Mouse (Mus musculus) CH12.LX (cell line): Measurements from ENCODE around the gene Card10. TPM values are rescaled to one million over a fixed set of nuclear protein-coding genes. Genes with fewer than 3 reads are reported as not detected.

Experiments
- DNase-seq: peaks from one replicate; pipeline ENCODE4 v3.0.0-alpha.2; 2013; ENCODE audit errors: extremely low read depth
- H3K27ac ChIP-seq: 2 replicates; pipeline ENCODE4 v1.5.1; 2012; ENCODE audit warnings: low read depth, mild to moderate bottlenecking, control low read depth, moderate library complexity; ENCODE audit not compliant: insufficient read depth
- H3K27me3 ChIP-seq: replicated peaks from 2 replicates; pipeline ENCODE3; 2012; ENCODE audit warnings: inconsistent platforms
- H3K36me3 ChIP-seq, 2 experiments: replicated peaks in 1 of 2; 2 replicates each; pipeline versions ENCODE3 to v1.6.1; 2012; ENCODE audit warnings: inconsistent platforms in 1 of 2, low read length in 1 of 2, mild to moderate bottlenecking in 1 of 2, mixed read lengths in 1 of 2, moderate library complexity in 1 of 2; ENCODE audit not compliant: control insufficient read depth in 1 of 2, insufficient read depth in 1 of 2
- H3K4me1 ChIP-seq, 2 experiments: 2 replicates each; pipeline ENCODE4 v1.6.1; 2012; ENCODE audit warnings: inconsistent platforms in 1 of 2, moderate library complexity in 1 of 2; ENCODE audit not compliant: insufficient read depth in 2 of 2, control insufficient read depth in 1 of 2
- H3K4me2 ChIP-seq: 2 replicates; pipeline ENCODE4 v1.6.1; 2012; ENCODE audit warnings: low read depth, mild to moderate bottlenecking, control low read depth; ENCODE audit not compliant: poor library complexity, insufficient read depth, severe bottlenecking
- H3K4me3 ChIP-seq, 3 experiments: fragments of 150-350 bp in 1 of 3; sonication (generic) in 1 of 3; replicated peaks in 1 of 3; 2 replicates each; pipeline versions ENCODE3 to v1.5.1; 2011 to 2012; ENCODE audit warnings: low read depth in 2 of 3, low read length in 2 of 3, mild to moderate bottlenecking in 2 of 3, moderate library complexity in 2 of 3, control low read depth in 1 of 3, improper control_type of control experiment in 1 of 3, inconsistent platforms in 1 of 3, mixed read lengths in 1 of 3; ENCODE audit not compliant: poor library complexity in 1 of 3
- H3K79me2 ChIP-seq: replicated peaks from 2 replicates; pipeline ENCODE4 v1.6.1; 2012; ENCODE audit warnings: mild to moderate bottlenecking, moderate library complexity; ENCODE audit not compliant: control insufficient read depth, poor library complexity, insufficient read depth, severe bottlenecking; ENCODE audit errors: extremely low read depth
- H3K9ac ChIP-seq: 2 replicates; pipeline ENCODE4 v1.6.1; 2012; ENCODE audit warnings: low read depth, mild to moderate bottlenecking, control low read depth, moderate library complexity; ENCODE audit not compliant: insufficient read depth
- H3K9me3 ChIP-seq: replicated peaks from 2 replicates; pipeline ENCODE3; 2012; ENCODE audit warnings: low read length, inconsistent platforms, mixed read lengths
- BHLHE40 ChIP-seq: IDR thresholded peaks from 2 replicates; pipeline ENCODE4 v1.6.1; 2011; ENCODE audit warnings: mild to moderate bottlenecking, low read depth, low read length, improper control_type of control experiment
- E2F4 ChIP-seq: IDR thresholded peaks from 2 replicates; pipeline ENCODE4 v1.6.1; 2011; ENCODE audit warnings: low read depth, low read length, improper control_type of control experiment; ENCODE audit not compliant: insufficient replicate concordance
- ETS1 ChIP-seq: conservative IDR thresholded peaks from 2 replicates; pipeline ENCODE4 v1.6.1; 2012; ENCODE audit warnings: low read depth, mild to moderate bottlenecking, inconsistent platforms, low read length, improper control_type of control experiment, moderate library complexity
- JUN ChIP-seq: IDR thresholded peaks from 2 replicates; pipeline ENCODE4 v1.6.1; 2011; ENCODE audit warnings: low read depth, mild to moderate bottlenecking, low read length, improper control_type of control experiment, moderate library complexity; ENCODE audit not compliant: insufficient read depth
- MAFK ChIP-seq: IDR thresholded peaks from 2 replicates; pipeline ENCODE4 v1.6.1; 2011; ENCODE audit warnings: low read length, improper control_type of control experiment; ENCODE audit not compliant: insufficient replicate concordance
- MAX ChIP-seq: IDR thresholded peaks from 2 replicates; pipeline ENCODE4 v1.6.1; 2011; ENCODE audit warnings: low read length, improper control_type of control experiment
- MXI1 ChIP-seq: IDR thresholded peaks from 2 replicates; pipeline ENCODE4 v1.6.1; 2011; ENCODE audit warnings: mild to moderate bottlenecking, low read depth, low read length, improper control_type of control experiment
- NELFE ChIP-seq: IDR thresholded peaks from 2 replicates; pipeline ENCODE4 v1.6.1; 2011; ENCODE audit warnings: low read depth, low read length, improper control_type of control experiment
- POLR2A ChIP-seq: IDR thresholded peaks from 2 replicates; pipeline ENCODE4 v1.6.1; 2011; ENCODE audit warnings: low read depth, mild to moderate bottlenecking, improper control_type of control experiment, low read length
- POLR2AphosphoS2 ChIP-seq: IDR thresholded peaks from 2 replicates; pipeline ENCODE4 v1.6.1; 2011; ENCODE audit warnings: low read depth, low read length, improper control_type of control experiment
- SIN3A ChIP-seq: IDR thresholded peaks from 2 replicates; pipeline ENCODE4 v1.6.1; 2012; ENCODE audit warnings: low read length, improper control_type of control experiment, inconsistent platforms
- TBP ChIP-seq: conservative IDR thresholded peaks from 2 replicates; pipeline ENCODE4 v1.6.1; 2011; ENCODE audit warnings: low read depth, low read length, improper control_type of control experiment
- USF2 ChIP-seq: conservative IDR thresholded peaks from 2 replicates; pipeline ENCODE4 v1.6.1; 2011; ENCODE audit warnings: low read depth, low read length, improper control_type of control experiment
- ZKSCAN1 ChIP-seq: IDR thresholded peaks from 2 replicates; pipeline ENCODE4 v1.6.1; 2012; ENCODE audit warnings: low read depth, inconsistent platforms, low read length, improper control_type of control experiment, borderline replicate concordance
- ZMIZ1 ChIP-seq: IDR thresholded peaks from 2 replicates; pipeline ENCODE4 v1.6.1; 2012; ENCODE audit warnings: low read depth, mild to moderate bottlenecking, inconsistent platforms, low read length, improper control_type of control experiment
- dilution Hi-C: fragments of 300-500 bp; cut with MboI; formaldehyde crosslinking; loops from 2 replicates; pipeline ENCODE4 v1.14.3; 2020; ENCODE audit warnings: low sequenced_read_pairs; ENCODE audit not compliant: extremely low pct_unique_long_range_greater_than_20kb, extremely low pct_ligation_motif_present
- in situ Hi-C: fragments of 300-500 bp; cut with MboI; formaldehyde crosslinking; loops from 3 replicates; pipeline ENCODE4 v1.14.3; 2019; ENCODE audit warnings: low sequenced_read_pairs, low pct_ligation_motif_present, low pct_unique_long_range_greater_than_20kb, mixed read lengths
- polyA plus RNA-seq: library from polyadenylated mRNA; unstranded; fragments of >175 nt; gene quantifications from 2 replicates; pipeline ENCODE4 v1.2.1, GENCODE M21; 2012; ENCODE audit warnings: low read depth; ENCODE audit not compliant: insufficient read length
- total RNA-seq, 2 experiments: library from RNA; depleted of rRNA; stranded (reverse); fragments of 300-350 nt in 1 of 2; fragments of >200 nt in 1 of 2; gene quantifications; 2 replicates each; pipeline ENCODE4 v1.2.3; 2012 to 2014

Gene Card10
- total and polyA plus RNA-seq, 3 experiments: 0.08 TPM; not detected in 2

DNA sequence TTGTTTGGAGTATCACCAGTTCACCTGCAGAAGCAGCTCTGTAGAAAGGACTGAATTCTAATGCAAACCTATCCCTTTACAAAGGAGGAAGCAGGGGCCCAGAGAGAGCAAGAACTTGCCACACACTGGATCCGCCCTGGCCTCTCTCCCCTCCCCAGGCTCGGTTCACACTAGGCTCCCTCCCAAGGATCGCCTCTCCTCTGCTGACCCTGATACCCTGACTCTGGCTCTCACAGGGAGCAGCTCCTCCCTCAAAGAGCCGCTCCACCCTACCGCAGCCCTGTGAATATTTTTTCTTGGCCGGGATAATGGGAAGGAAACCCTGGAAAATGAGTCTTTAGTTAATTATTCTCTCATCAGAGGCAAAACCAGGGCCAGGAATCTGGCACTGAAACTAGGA is 1.5 kb upstream of the Card10 start:
- Histone ChIP-seq H3K79me2 (no peaks in the 10 kb centered on the region), H3K27ac (no peak overlapping the region), H3K4me2 (no peak overlapping the region), H3K4me1 (peaks cover 21 to 39% of the 10 kb centered on the region in 2 experiments), H3K4me3 (no peak overlapping the region), H3K9me3 (peaks cover 4% of the 10 kb centered on the region), H3K27me3 (peaks cover 88% of the 10 kb centered on the region), H3K9ac (no peak overlapping the region), H3K36me3 (no peaks in the 10 kb centered on the region)
- in situ Hi-C loops (no loop called here), dilution Hi-C loops (no loop called here)
- TF ChIP-seq MXI1: no peak
- TF ChIP-seq TBP: no peak
- TF ChIP-seq POLR2AphosphoS2: no peak
- TF ChIP-seq BHLHE40: no peak
- no peak for TF ChIP-seq MAFK
- TF ChIP-seq NELFE: no peak
- no peak for TF ChIP-seq E2F4
- no peak for TF ChIP-seq ETS1
- DNase-seq: no peak

GRCm38 (mm10) chr15:78803499-78803900 is 658 bp upstream of the Card10 start:
- Histone ChIP-seq H3K9me3 (peaks cover 4% of the 10 kb centered on the region), H3K27me3 (peaks cover 89% of the 10 kb centered on the region), H3K27ac (no peak overlapping the region), H3K36me3 (no peaks in the 10 kb centered on the region), H3K4me1 (peaks cover 21 to 35% of the 10 kb centered on the region in 2 experiments), H3K4me3 (no peak overlapping the region), H3K79me2 (no peaks in the 10 kb centered on the region), H3K4me2 (peak overlapping the region; percentile 14), H3K9ac (no peak overlapping the region)
- in situ Hi-C loops: no loop called here
- dilution Hi-C loops: no loop called here
- DNase-seq: no peak
- TF ChIP-seq SIN3A: no peak
- TF ChIP-seq ETS1: peak; percentile 49
- TF ChIP-seq MAX: peak; percentile 53
- TF ChIP-seq BHLHE40: peak; percentile 94
- no peak for TF ChIP-seq USF2
- no peak for TF ChIP-seq ZKSCAN1

DNA sequence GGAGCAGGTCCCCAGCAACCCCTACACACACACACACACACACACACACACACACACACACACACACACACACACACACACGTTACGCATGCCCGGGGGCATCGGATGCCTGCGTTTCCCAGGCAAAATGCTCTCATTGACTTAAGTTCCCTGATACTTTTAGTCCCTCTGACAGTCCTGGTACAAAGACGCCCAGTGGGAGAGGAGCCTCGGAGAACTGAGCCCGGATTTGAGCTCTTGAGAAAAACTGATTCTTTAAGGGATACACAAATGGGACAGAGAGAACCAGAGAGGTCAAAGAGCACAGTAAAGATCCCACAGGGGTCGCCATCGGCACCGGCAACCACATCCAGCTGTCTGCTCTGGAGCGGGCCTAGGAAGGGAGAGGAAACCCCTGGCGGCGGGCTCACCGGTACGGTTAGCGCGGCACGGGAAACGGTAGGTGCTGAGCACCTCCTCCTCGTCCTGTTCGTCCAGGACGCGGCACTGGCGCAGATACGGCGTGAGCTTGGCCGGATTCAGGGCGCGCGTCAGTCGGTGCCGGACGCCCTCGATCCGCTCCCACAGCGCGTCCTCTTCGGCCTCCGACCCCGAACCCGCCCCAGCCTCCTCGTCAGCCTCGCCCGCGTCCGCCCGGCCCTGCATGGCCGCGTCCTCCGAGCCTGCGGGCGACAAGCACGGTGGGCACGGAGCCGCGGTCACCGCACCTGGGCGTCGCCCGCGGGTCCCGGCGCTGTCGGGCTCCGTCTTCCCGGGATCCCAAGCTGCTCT is 686 bp downstream of the Card10 start:
- in situ Hi-C loops (no loop called here), dilution Hi-C loops (no loop called here)
- peaks cover 90% of the 10 kb centered on the region for H3K27me3 ChIP-seq
- H3K4me2 ChIP-seq: peak overlapping the region; percentile 14; the same call in 1 of the 2 replicates
- peaks cover 21 to 34% of the 10 kb centered on the region in 2 experiments for H3K4me1 ChIP-seq
- no peak for DNase-seq
- no peak overlapping the region for H3K27ac ChIP-seq
- H3K4me3 ChIP-seq: peak overlapping the region in 2 of 3 experiments; percentile 10 to 17
- H3K79me2 ChIP-seq: no peaks in the 10 kb centered on the region
- H3K9me3 ChIP-seq: peaks cover 4% of the 10 kb centered on the region
- TF ChIP-seq NELFE (no peak), ZMIZ1 (no peak), E2F4 (no peak), USF2 (no peak), JUN (no peak), POLR2A (no peak), POLR2AphosphoS2 (no peak)
- H3K36me3 ChIP-seq: no peaks in the 10 kb centered on the region
- H3K9ac ChIP-seq: no peak overlapping the region
